Mouse (Mus musculus) embryonic facial prominence, embryonic 13.5 days (tissue): ENCODE measurements around the gene Serpinb9b. TPM values are rescaled to one million over a fixed set of nuclear protein-coding genes. Genes with fewer than 3 reads are reported as not detected.

Source experiments
- ATAC-seq: fragments of 200-750 bp; cut with Nextera tagmentation; 2 replicates; pipeline ENCODE4 v1.8.0; 2017; ENCODE audit warnings: low read depth; ENCODE audit not compliant: insufficient number of reproducible peaks, insufficient read depth, low FRiP score, low TSS enrichment
- H3K27ac ChIP-seq: fragments of 300-500 bp; sonication (generic); 2 replicates; pipeline ENCODE4 v1.5.1; 2015; ENCODE audit warnings: moderate library complexity, mild to moderate bottlenecking, inconsistent platforms
- H3K27me3 ChIP-seq: fragments of 300-500 bp; sonication (generic); 2 replicates; pipeline ENCODE4 v1.6.1; 2015; ENCODE audit warnings: mild to moderate bottlenecking, inconsistent platforms
- H3K36me3 ChIP-seq: fragments of 300-500 bp; sonication (generic); 2 replicates; pipeline ENCODE4 v1.6.1; 2015; ENCODE audit warnings: mild to moderate bottlenecking, inconsistent platforms
- H3K4me1 ChIP-seq: fragments of 300-500 bp; sonication (generic); 2 replicates; pipeline ENCODE4 v1.6.1; 2015; ENCODE audit warnings: inconsistent platforms
- H3K4me2 ChIP-seq: fragments of 300-500 bp; sonication (generic); 2 replicates; pipeline ENCODE4 v1.6.1; 2015; ENCODE audit warnings: moderate library complexity, mild to moderate bottlenecking, inconsistent platforms
- H3K4me3 ChIP-seq: fragments of 300-500 bp; sonication (generic); 2 replicates; pipeline ENCODE4 v1.5.1; 2015; ENCODE audit warnings: mild to moderate bottlenecking, inconsistent platforms
- H3K9ac ChIP-seq: fragments of 300-500 bp; sonication (generic); 2 replicates; pipeline ENCODE4 v1.6.1; 2015; ENCODE audit warnings: mild to moderate bottlenecking, inconsistent platforms
- H3K9me3 ChIP-seq: fragments of 300-500 bp; sonication (generic); 2 replicates; pipeline ENCODE4 v1.6.1; 2016; ENCODE audit warnings: inconsistent platforms
- WGBS: fragments of 180-500 bp; shearing (Covaris S2); methylation state at CpG from one replicate; pipeline ENCODE4 v1.1.7; 2015; ENCODE audit warnings: mixed read lengths; 5-methylcytosine and 5-hydroxymethylcytosine counted together
- polyA plus RNA-seq: library from polyadenylated mRNA; unstranded; fragments of >200 nt; fragmentation: Nextera tagmentation; extraction: Ambion mirVana; gene quantifications from 2 replicates; pipeline ENCODE4 v1.2.1, GENCODE M21; 2015

The Serpinb9b gene
- polyA plus RNA-seq, 1 experiment from 2014 or later = not detected

- Histone ChIP-seq H3K27me3 (no peaks in the 10 kb centered on the region), H3K4me1 (peaks cover 15% of the 10 kb centered on the region), H3K9ac (no peak overlapping the region), H3K27ac (no peak overlapping the region), H3K36me3 (no peaks in the 10 kb centered on the region), H3K4me2 (no peak overlapping the region), H3K4me3 (no peak overlapping the region), H3K9me3 (no peaks in the 10 kb centered on the region)
- WGBS = 73% methylated on average over 2 of the region's 2 CpGs
- ATAC-seq = no peak
Observed at GRCm38 (mm10) chr13:33083834-33084233, 56.6 kb downstream of the Serpinb9b start.

- H3K9ac ChIP-seq = no peak overlapping the region
- H3K9me3 ChIP-seq = no peaks in the 10 kb centered on the region
- H3K27ac ChIP-seq = 0 out of 2 replicates have a peak overlapping the region, but pooled peaks have one; percentile 60
- H3K27me3 ChIP-seq = no peaks in the 10 kb centered on the region
- no peaks in the 10 kb centered on the region for H3K36me3 ChIP-seq
- H3K4me2 ChIP-seq = no peak overlapping the region
- H3K4me1 ChIP-seq = peaks cover 12% of the 10 kb centered on the region
- ATAC-seq = no peak
- 66% methylated on average over 5 of the region's 5 CpGs for WGBS
- H3K4me3 ChIP-seq = no peak overlapping the region
Observed at GRCm38 (mm10) chr13:33084975-33085694, 57.9 kb downstream of the Serpinb9b start.

- H3K9me3 ChIP-seq = no peaks in the 10 kb centered on the region
- H3K4me3 ChIP-seq = no peak overlapping the region
- no peak for ATAC-seq
- H3K4me1 ChIP-seq = peaks cover 12% of the 10 kb centered on the region
- H3K36me3 ChIP-seq = no peaks in the 10 kb centered on the region
- 0 out of 2 replicates have a peak overlapping the region, but pooled peaks have one; percentile 60 for H3K27ac ChIP-seq
- no peak overlapping the region for H3K9ac ChIP-seq
- H3K4me2 ChIP-seq = no peak overlapping the region
- no peaks in the 10 kb centered on the region for H3K27me3 ChIP-seq
Observed at GRCm38 (mm10) chr13:33085695-33086432, 58.6 kb downstream of the Serpinb9b start.

- H3K9ac ChIP-seq = no peak overlapping the region
- 79% methylated on average over 3 of the region's 3 CpGs for WGBS
- H3K36me3 ChIP-seq = no peaks in the 10 kb centered on the region
- H3K9me3 ChIP-seq = no peaks in the 10 kb centered on the region
- no peak overlapping the region for H3K27ac ChIP-seq
- no peaks in the 10 kb centered on the region for H3K27me3 ChIP-seq
- H3K4me3 ChIP-seq = no peak overlapping the region
- no peak overlapping the region for H3K4me2 ChIP-seq
- no peak for ATAC-seq
- peaks cover 11% of the 10 kb centered on the region for H3K4me1 ChIP-seq
Observed at GRCm38 (mm10) chr13:33089566-33089965, 62.4 kb downstream of the Serpinb9b start.

- Histone ChIP-seq H3K9me3 (no peaks in the 10 kb centered on the region), H3K4me1 (peaks cover 1% of the 10 kb centered on the region), H3K4me2 (no peak overlapping the region), H3K9ac (no peak overlapping the region), H3K4me3 (no peak overlapping the region), H3K27me3 (no peaks in the 10 kb centered on the region), H3K36me3 (no peaks in the 10 kb centered on the region), H3K27ac (no peak overlapping the region)
- ATAC-seq = no peak
- WGBS = 73% methylated on average over 1 of the region's 1 CpGs
Observed at GRCm38 (mm10) chr13:33090546-33090945, 63.3 kb downstream of the Serpinb9b start.

- 87% methylated on average over 1 of the region's 1 CpGs for WGBS
- no peak overlapping the region for H3K27ac ChIP-seq
- no peak overlapping the region for H3K4me3 ChIP-seq
- H3K9me3 ChIP-seq = no peaks in the 10 kb centered on the region
- H3K27me3 ChIP-seq = no peaks in the 10 kb centered on the region
- no peak overlapping the region for H3K9ac ChIP-seq
- no peaks in the 10 kb centered on the region for H3K36me3 ChIP-seq
- no peak overlapping the region for H3K4me2 ChIP-seq
- ATAC-seq = no peak
- no peaks in the 10 kb centered on the region for H3K4me1 ChIP-seq
Observed at GRCm38 (mm10) chr13:33091306-33091705, 64.1 kb downstream of the Serpinb9b start.

Other genes with a start within 250 kb of the Serpinb9b start
- 0.77 and 1.1 TPM in 2 replicates for gene Mylk4, start 243.5 kb upstream of the Serpinb9b start, polyA plus RNA-seq
- 21.2 and 27.4 TPM in 2 replicates for gene Wrnip1, start 225.4 kb upstream of the Serpinb9b start, polyA plus RNA-seq
- not detected in 2 replicates for gene D930007J09Rik, start 224.6 kb upstream of the Serpinb9b start, polyA plus RNA-seq
- 3.8 and 5.5 TPM in 2 replicates for gene Serpinb1a, start 176.2 kb upstream of the Serpinb9b start, polyA plus RNA-seq
- not detected in 2 replicates for gene Serpinb1c, start 129.2 kb upstream of the Serpinb9b start, polyA plus RNA-seq
- 1.3 and 2.1 TPM in 2 replicates for gene Serpinb6b, start 62.2 kb upstream of the Serpinb9b start, polyA plus RNA-seq
- 3.0 TPM in 2 replicates for gene Serpinb9, start 24.2 kb upstream of the Serpinb9b start, polyA plus RNA-seq
- gene Serpinb1b, start 51.2 kb downstream of the Serpinb9b start, polyA plus RNA-seq = 0.96 and 2.3 TPM in 2 replicates
- not detected in 2 replicates for gene Serpinb9c, start 132.3 kb downstream of the Serpinb9b start, polyA plus RNA-seq
- not detected in 2 replicates for gene Serpinb9d, start 165.5 kb downstream of the Serpinb9b start, polyA plus RNA-seq
- not detected in 2 replicates for gene Serpinb9e, start 222.2 kb downstream of the Serpinb9b start, polyA plus RNA-seq